ENCODE assay signal across 8 mouse cellular contexts in genomic region chr6:107529911-107530431, GRCm38 (mm10). TPM values are rescaled to one million over a fixed set of nuclear protein-coding genes. Genes with fewer than 3 reads are reported as not detected.
DNase-seq lines count a peak whose midpoint lies in the region; ATAC-seq lines count a peak whose summit lies in the region.

No protein-coding gene starts in this region.

- peak; percentile 69 for ATAC-seq in forebrain, embryonic 12.5 days (ENCODE audit: low FRiP score)
- ATAC-seq in hindbrain, embryonic 16.5 days, result peak; percentile 73
- ATAC-seq in neural tube, embryonic 14.5 days (ENCODE audit: low read depth), result peak; percentile 72

- peak; percentile 21 for DNase-seq in gastrocnemius, postnatal 10 days
- no peak for DNase-seq in gastrocnemius, adult 8-10 months (ENCODE audit: low spot score in 2 of 2)
- DNase-seq in limb, embryonic 10.5 days (ENCODE audit: low spot score), result peak; percentile 65
- no peak for DNase-seq in MN1 (ENCODE audit: low spot score)

- H3K27ac ChIP-seq in brown adipose tissue, adult 24 weeks (replicated peaks; ENCODE audit: low read depth, low read length), result no peak overlapping the region
- peak overlapping the region; percentile 90 for H3K27ac ChIP-seq in forebrain, embryonic 12.5 days
- H3K27ac ChIP-seq in hindbrain, embryonic 16.5 days (ENCODE audit: low read depth, low read length), result peak overlapping the region; percentile 94
- peak overlapping the region; percentile 81 for H3K27ac ChIP-seq in limb, embryonic 10.5 days
- peak overlapping the region; percentile 93 for H3K27ac ChIP-seq in neural tube, embryonic 14.5 days (ENCODE audit: low read depth, low read length)

- peaks cover 3% of the 10 kb centered on the region; the same call in 1 of the 2 replicates for H3K4me1 ChIP-seq in brown adipose tissue, adult 24 weeks (ENCODE audit: control insufficient read depth, insufficient read depth, insufficient read length, low read length)
- H3K4me1 ChIP-seq in forebrain, embryonic 12.5 days, result peaks cover 36% of the 10 kb centered on the region
- peaks cover 21% of the 10 kb centered on the region for H3K4me1 ChIP-seq in hindbrain, embryonic 16.5 days (ENCODE audit: control insufficient read depth, insufficient read depth, low read depth, low read length)
- H3K4me1 ChIP-seq in limb, embryonic 10.5 days, result peaks cover 19% of the 10 kb centered on the region
- peaks cover 15% of the 10 kb centered on the region for H3K4me1 ChIP-seq in neural tube, embryonic 14.5 days (ENCODE audit: control insufficient read depth, insufficient read depth, low read length)

- H3K36me3 ChIP-seq in forebrain, embryonic 12.5 days (replicated peaks), result no peaks in the 10 kb centered on the region
- no peaks in the 10 kb centered on the region for H3K36me3 ChIP-seq in hindbrain, embryonic 16.5 days (ENCODE audit: control insufficient read depth, insufficient read depth, low read length)
- no peaks in the 10 kb centered on the region for H3K36me3 ChIP-seq in limb, embryonic 10.5 days
- H3K36me3 ChIP-seq in neural tube, embryonic 14.5 days (ENCODE audit: control insufficient read depth, insufficient read depth, low read length), result no peaks in the 10 kb centered on the region

- peak overlapping the region; percentile 37 for H3K4me3 ChIP-seq in brown adipose tissue, adult 24 weeks (ENCODE audit: insufficient read depth, low read depth, low read length)
- H3K4me3 ChIP-seq in forebrain, embryonic 12.5 days (replicated peaks), result peak overlapping the region; percentile 84
- H3K4me3 ChIP-seq in hindbrain, embryonic 16.5 days (ENCODE audit: low read length), result peak overlapping the region; percentile 91
- peak overlapping the region; percentile 66 for H3K4me3 ChIP-seq in limb, embryonic 10.5 days
- H3K4me3 ChIP-seq in neural tube, embryonic 14.5 days (ENCODE audit: low read depth, low read length), result peak overlapping the region; percentile 89

- H3K9me3 ChIP-seq in forebrain, embryonic 12.5 days, result no peaks in the 10 kb centered on the region
- no peaks in the 10 kb centered on the region for H3K9me3 ChIP-seq in hindbrain, embryonic 16.5 days (ENCODE audit: control insufficient read depth, low read length)
- no peaks in the 10 kb centered on the region for H3K9me3 ChIP-seq in limb, embryonic 10.5 days (replicated peaks)
- H3K9me3 ChIP-seq in neural tube, embryonic 14.5 days (ENCODE audit: control insufficient read depth, low read length), result no peaks in the 10 kb centered on the region

- WGBS in forebrain, embryonic 12.5 days, result under 1% methylated on average over 34 of the region's 34 CpGs
- under 1% methylated on average over 34 of the region's 34 CpGs for WGBS in hindbrain, embryonic 16.5 days
- WGBS in limb, embryonic 10.5 days, result under 1% methylated on average over 34 of the region's 34 CpGs
- WGBS in neural tube, embryonic 14.5 days, result under 1% methylated on average over 27 of the region's 34 CpGs

- peak overlapping the region; percentile 91 for H3K9ac ChIP-seq in forebrain, embryonic 12.5 days
- peak overlapping the region; percentile 92 for H3K9ac ChIP-seq in hindbrain, embryonic 16.5 days (ENCODE audit: low read depth, low read length)
- peak overlapping the region; percentile 91 for H3K9ac ChIP-seq in neural tube, embryonic 14.5 days (replicated peaks; ENCODE audit: low read depth, low read length)

- peak overlapping the region; percentile 73 for H3K4me2 ChIP-seq in forebrain, embryonic 12.5 days
- peak overlapping the region; percentile 72 for H3K4me2 ChIP-seq in hindbrain, embryonic 16.5 days (ENCODE audit: low read length)
- H3K4me2 ChIP-seq in neural tube, embryonic 14.5 days (ENCODE audit: low read depth, low read length), result peak overlapping the region; percentile 71

- H3K27me3 ChIP-seq in forebrain, embryonic 12.5 days, result no peaks in the 10 kb centered on the region
- no peaks in the 10 kb centered on the region for H3K27me3 ChIP-seq in hindbrain, embryonic 16.5 days (replicated peaks; ENCODE audit: control insufficient read depth, insufficient read depth, low read length)
- peaks cover 29% of the 10 kb centered on the region for H3K27me3 ChIP-seq in limb, embryonic 10.5 days (ENCODE audit: low read depth, poor library complexity, severe bottlenecking)
- H3K27me3 ChIP-seq in neural tube, embryonic 14.5 days (ENCODE audit: control insufficient read depth, insufficient read depth, low read length), result no peaks in the 10 kb centered on the region; the same call in 1 of the 2 replicates

RNA-seq across cellular contexts. Expression of gene Lrrn1, which starts 0.4 kb away (rescaled TPM):
- total RNA-seq in gastrocnemius, postnatal 10 days (2021), result 10 to 100 TPM; 30.2 to 45.6 TPM
- 1 to 10 TPM; 2.5 to 5.0 (median 4.4) TPM for total RNA-seq in gastrocnemius, adult 8-10 months (2022)
- polyA plus RNA-seq in brown adipose tissue, adult 24 weeks (2012; ENCODE audit: insufficient read depth, insufficient read length, missing spikeins), result not detected in 2 replicates
- 123 and 130 TPM in 2 replicates for polyA plus RNA-seq in forebrain, embryonic 12.5 days (2016; fragmentation: Nextera tagmentation; extraction: Ambion mirVana)
- 72.7 and 84.0 TPM in 2 replicates for polyA plus RNA-seq in hindbrain, embryonic 16.5 days (2015; fragmentation: Nextera tagmentation; extraction: Ambion mirVana)
- polyA plus RNA-seq in limb, embryonic 10.5 days (2016; fragmentation: Nextera tagmentation; extraction: Ambion mirVana), result 6.4 and 14.5 TPM in 2 replicates
- 101 and 131 TPM in 2 replicates for polyA plus RNA-seq in neural tube, embryonic 14.5 days (2014; fragmentation: Nextera tagmentation; extraction: Ambion mirVana)

Comparison
In these comparisons a context has a peak if more than half of its experiments do, and no peak if none do; other contexts are left out.
1. DNase-seq: peak in gastrocnemius, postnatal 10 days (single experiment) and limb, embryonic 10.5 days (single experiment); none in gastrocnemius, adult 8-10 months (0 of 2) and MN1 (single experiment).
2. H3K4me3 ChIP-seq: peak in every context shown above with its lines; median percentile 91 in hindbrain, embryonic 16.5 days; 89 in neural tube, embryonic 14.5 days; 84 in forebrain, embryonic 12.5 days; 66 in limb, embryonic 10.5 days; 37 in brown adipose tissue, adult 24 weeks.
3. Peak in every context shown above with its lines, with median percentiles within 50 percentile points of each other: ATAC-seq, H3K4me2 ChIP-seq and H3K9ac ChIP-seq.